Mouse (Mus musculus): ENCODE results near the gene Ppbp.

DNA sequence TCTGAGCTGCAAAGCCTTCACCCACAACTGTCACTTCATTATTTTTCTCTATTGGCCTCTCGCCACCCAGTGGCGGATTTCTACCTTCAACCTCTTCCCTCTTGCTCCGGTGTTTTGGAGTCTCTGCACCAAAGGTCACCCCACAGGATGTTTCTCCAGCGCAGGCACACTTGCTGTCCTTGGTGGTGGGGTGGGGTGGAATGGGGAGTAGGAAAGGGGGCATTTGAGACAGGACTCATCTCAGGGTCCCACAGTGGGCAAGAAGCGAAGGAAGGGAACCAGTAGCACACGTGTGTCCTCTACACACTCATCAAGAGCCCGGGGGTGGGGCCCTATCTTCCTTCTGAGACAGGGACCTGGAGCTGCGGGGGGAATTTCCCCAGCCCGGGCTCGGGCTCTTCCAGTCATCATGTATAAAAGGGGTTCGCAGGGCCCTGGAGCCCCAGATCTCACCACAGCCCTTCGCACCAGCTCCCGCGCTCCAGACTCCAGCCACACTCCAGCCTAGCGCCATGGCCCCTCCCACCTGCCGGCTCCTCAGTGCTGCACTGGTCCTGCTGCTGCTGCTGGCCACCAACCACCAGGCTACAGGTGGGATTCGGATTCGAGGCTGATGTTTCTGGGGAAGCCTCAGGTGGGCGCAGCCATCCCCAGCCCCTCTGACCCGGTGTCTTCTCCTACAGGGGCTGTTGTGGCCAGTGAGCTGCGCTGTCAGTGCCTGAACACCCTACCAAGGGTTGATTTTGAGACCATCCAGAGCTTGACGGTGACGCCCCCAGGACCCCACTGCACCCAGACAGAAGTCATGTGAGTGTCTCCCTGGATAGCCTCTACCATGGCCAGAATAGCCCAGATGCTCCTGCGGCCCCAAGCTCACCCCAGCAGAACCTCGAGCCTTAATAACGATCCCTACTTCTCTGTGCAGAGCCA is 17.6 kb downstream of the Ppbp start, which contains the start of gene Cxcl3:
- TF ChIP-seq CTCF (IDR thresholded peaks at IDR 0.05; ENCODE audit: control insufficient read depth, insufficient read depth, insufficient read length), result no peak
- TF ChIP-seq MYOG (IDR thresholded peaks at IDR 0.05; ENCODE audit: control insufficient read depth, extremely low read depth, insufficient read length), result no peak

Measured in C2C12 (cell line).